Mouse (Mus musculus): ENCODE results near the gene Ddi2.

DNA sequence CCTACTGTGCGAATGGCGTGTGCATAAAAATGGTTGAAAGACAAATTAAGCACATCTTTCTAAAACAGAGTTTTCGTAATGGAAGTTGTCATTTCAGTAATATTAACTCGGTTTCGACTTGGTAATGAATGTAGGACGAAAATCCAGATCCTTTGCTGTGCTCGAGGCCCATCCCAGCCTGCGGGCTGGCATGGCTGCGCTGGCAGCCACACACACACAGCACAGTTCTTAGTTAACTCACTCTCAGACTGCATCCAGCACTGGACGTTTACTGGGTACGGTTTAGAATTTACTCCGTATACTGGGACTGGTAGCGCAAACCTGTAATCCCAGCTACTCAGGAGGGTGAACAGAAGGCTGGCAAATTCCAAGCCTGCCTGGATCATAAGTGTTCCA, 452 bp upstream of the Ddi2 start:
- no peak for TF ChIP-seq POLR2A (IDR thresholded peaks at IDR 0.05; ENCODE audit: control insufficient read depth, extremely low read depth, insufficient read depth, low read length, poor library complexity)
- no peak for TF ChIP-seq CTCF (IDR thresholded peaks at IDR 0.05; ENCODE audit: borderline replicate concordance, control insufficient read depth, extremely low read depth, insufficient read depth, low read length, poor library complexity)
